Mouse (Mus musculus): Measurements from ENCODE around the gene Gdf5. TPM values are rescaled to one million over a fixed set of nuclear protein-coding genes. Genes with fewer than 3 reads are reported as not detected.
"Not testable (repeated sequence)": the region's sequence is repeated elsewhere in the genome, so short reads cannot be mapped to it uniquely, and the experiment has no call there.

Gdf5 gene
- total RNA-seq, 2 experiments from 2014 or later: not detected

DNA sequence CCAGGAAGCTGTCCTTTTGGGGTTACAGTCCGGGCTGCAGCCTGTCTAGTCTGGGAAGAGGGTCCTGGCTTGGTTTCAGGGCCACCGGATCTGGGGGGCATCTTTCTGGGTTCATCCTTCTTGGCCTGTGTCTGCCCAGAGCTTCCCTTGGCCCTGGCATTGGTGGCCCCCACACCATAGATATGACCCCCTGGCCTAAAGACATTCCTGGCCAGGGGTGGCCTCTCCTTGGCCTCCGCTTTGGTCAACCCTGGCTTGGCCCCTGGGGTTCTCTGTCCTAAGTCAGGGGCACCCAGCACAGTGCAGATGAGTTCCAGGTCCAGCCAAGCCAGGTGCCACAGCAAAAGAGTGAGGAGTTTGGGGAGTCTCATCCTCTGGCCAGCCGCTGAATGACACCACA, 482 bp downstream of the Gdf5 start:
- intact Hi-C loops (cut with DNase I; ENCODE audit: low total_unique reads): no loop called here
- DNase-seq: no peak

GRCm38 (mm10) chr2:155943463-155943862, 1.7 kb downstream of the Gdf5 start:
- no peak for DNase-seq
- intact Hi-C loops (cut with DNase I; ENCODE audit: low total_unique reads): no loop called here

DNA sequence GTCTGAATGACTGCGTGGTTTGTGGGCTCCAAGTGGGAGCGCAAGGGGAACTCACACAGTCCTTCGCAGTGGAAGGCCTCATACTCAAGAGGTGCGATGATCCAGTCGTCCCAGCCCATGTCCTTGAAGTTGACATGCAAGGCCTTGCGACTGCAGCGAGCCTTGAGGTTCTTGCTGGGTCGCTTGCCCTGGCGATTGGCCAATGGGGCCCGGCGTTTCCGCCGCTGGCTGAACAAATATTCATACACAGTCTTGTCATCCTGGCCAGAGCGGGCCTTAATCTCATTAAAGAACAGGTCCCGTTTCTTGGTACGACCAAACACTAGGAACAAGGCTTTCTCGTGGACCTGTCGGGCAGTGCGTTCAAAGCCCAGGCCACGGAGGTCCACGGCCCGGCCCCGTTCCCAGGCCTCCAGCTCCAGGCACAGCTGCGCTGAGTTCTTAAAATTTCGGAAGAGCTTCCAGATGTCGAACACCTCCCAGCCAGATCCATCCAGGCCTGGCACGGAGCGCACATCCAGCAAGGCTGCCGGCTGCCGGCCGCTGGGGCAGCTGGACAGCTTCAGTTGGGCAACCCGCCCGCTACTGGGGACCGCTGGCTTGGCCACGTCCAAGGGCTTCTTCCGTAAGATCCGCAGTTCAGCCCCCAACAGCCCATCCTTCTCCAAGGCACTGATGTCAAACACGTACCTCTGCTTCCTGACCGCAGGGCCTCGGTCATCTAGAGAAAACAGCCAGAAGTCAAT, 3.3 kb downstream of the Gdf5 start:
- DNase-seq: peak; percentile 79
- intact Hi-C loops (cut with DNase I; ENCODE audit: low total_unique reads): no loop called here

GRCm38 (mm10) chr2:155940681-155941080, 4.5 kb downstream of the Gdf5 start, which contains the start of gene Gm15557:
Gm15557 (plus strand) TSS chr2:155940728.
- intact Hi-C loops (cut with DNase I; ENCODE audit: low total_unique reads): no loop called here

GRCm38 (mm10) chr2:155939897-155940529, 5.2 kb downstream of the Gdf5 start:
- intact Hi-C loops (cut with DNase I; ENCODE audit: low total_unique reads): no loop called here
- no peak for DNase-seq

More at GRCm38 (mm10) chr2:155940681-155941080, 4.5 kb downstream of the Gdf5 start, which contains the start of gene Gm15557:
- no peak for DNase-seq

DNA sequence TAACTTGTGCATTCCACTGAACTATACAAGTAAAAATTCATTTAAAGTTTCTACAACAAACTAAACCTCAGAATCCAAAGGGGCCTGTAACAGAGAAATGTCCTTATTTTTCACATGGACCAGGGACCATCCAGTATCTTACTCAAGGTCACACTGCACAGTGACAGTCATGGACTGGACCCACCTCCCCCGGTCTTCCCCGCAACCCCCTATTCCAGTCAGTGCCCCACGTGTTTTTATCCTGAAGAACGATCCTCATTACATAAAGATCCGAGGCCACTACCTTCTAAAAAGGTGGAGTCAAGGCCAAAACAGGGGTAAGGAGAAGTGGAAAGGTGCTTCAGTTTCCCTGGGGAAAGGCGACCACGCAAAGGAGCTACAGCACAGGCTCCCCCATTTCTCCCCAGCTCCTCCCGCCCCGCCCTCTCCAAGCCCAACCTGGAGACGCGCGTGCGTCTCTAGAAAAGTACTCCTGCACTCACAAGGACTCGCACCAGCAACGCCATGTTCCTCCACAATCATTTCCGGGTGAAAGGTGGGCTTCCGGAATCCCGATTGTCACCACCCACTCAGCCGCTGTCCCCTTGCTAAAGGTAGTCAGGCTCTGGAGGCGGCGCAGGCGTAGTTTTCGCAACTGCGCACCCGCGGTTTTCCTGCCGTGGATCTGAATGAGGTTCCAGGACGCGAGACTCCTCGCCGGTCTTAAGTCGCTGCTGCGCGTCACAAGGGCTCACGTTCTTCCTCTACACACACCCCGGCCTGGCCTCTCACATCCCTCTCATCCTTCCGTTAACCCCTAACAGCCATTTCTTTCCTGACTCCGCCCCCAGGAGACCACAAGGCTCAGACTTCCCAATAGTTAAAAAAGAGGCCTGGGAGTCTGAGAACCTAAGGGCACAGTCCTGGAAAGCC, 15.4 kb downstream of the Gdf5 start, which contains the start of gene Uqcc1:
TSS of gene Uqcc1 (minus strand) at position 780 of the 912 bp plus-strand sequence.
- intact Hi-C loops (cut with DNase I; ENCODE audit: low total_unique reads): no loop called here

GRCm38 (mm10) chr2:155928711-155929345, 16.3 kb downstream of the Gdf5 start:
- intact Hi-C loops (cut with DNase I; ENCODE audit: low total_unique reads): no loop called here
- no peak for DNase-seq

More for the DNA sequence above, 15.4 kb downstream of the Gdf5 start, which contains the start of gene Uqcc1:
- peak; percentile 90 for DNase-seq

DNA sequence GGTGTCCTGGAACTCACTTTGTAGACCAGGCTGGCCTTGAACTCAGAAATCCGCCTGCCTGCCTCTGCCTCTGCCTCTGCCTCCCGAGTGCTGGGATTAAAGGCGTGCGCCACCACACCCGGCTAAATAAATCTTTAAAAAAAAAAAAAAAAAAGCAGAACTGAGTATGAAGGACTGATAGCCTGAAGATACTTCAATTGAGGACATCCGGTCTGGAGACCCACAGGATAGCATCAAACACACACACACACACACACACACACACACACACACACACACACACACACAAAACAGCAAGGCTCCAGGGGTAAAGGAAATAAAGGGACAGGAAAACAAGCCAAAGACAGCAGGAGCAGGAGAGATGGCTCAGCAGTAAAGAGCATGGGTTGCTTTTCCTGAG, 20.0 kb downstream of the Gdf5 start:
- intact Hi-C loops (cut with DNase I; ENCODE audit: low total_unique reads); DNase-seq: not testable (repeated sequence)

DNA sequence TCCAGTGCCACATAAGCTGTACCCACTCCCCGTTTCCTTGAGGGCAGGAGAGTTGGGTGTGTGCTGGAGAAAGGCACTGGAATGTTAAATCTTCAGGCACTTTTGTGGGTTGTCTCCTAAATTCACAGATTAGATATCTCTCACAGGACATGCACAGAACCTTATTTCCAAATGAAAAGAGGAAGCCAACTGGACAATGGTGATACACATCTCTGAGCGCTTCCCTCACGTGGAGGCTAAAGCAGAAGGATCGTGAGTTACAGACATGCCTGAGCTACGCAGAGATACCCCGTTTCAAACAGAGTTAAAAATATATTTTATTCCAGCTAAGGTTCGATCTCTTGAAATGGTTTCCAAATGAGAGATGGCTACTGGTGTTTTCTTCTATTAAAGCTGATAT, 22.0 kb downstream of the Gdf5 start:
- intact Hi-C loops (cut with DNase I; ENCODE audit: low total_unique reads): no loop called here
- no peak for DNase-seq

DNA sequence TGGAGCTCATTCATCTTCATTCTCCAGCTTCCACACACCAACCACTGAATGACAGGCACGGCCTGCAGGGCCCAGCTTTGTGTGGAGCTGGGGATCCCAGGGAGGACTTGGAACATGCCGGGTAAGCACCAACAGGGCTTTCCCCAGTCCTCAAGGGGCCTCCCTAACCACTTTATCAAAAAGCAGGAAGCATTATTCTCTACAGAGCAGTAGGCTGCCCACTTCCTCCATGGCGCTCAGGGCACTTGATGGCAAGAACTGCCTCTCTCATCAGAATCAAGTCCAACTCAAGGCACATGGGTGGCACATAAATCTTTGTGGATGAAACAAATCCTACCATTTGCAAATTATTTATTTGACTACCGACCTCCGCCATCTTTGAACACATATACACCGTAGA, 30.5 kb downstream of the Gdf5 start:
- no peak for DNase-seq
- intact Hi-C loops (cut with DNase I; ENCODE audit: low total_unique reads): no loop called here

GRCm38 (mm10) chr2:155903632-155904008, 41.5 kb downstream of the Gdf5 start:
- intact Hi-C loops (cut with DNase I; ENCODE audit: low total_unique reads): no loop called here
- no peak for DNase-seq

DNA sequence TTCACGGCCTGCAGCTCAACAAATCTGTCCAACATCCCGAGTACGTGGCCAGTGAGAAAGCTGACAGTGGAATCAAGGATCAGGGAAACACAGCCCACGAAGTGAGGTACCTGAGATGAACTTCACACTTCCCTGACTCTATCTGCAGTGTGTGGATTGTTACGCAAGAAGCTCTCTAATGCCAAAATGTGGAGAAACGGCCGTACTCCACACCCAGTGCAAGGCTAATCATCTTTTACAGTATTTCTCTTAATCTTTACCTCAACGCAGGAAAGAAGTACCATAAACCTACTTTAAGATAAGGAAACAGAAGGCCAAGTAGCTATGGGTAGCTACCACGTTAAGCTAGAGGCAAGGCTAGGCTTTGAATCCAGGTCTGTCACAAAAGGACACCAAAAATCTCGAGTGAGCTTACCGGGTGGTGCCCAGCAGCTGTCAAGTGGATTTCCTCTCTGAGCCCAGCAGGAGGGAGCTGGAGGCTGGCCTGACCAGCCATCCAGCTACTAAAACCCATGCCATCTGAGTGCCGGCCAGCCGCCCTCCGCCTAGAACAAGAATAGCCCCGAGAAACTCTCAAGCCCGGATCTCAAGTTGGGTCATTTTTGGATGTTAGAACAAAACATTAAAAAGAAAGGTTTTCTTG, 42.1 kb downstream of the Gdf5 start:
- peak; percentile 60 for DNase-seq
- intact Hi-C loops (cut with DNase I; ENCODE audit: low total_unique reads): no loop called here

GRCm38 (mm10) chr2:155895046-155895735, 50.0 kb downstream of the Gdf5 start:
- DNase-seq: no peak
- intact Hi-C loops (cut with DNase I; ENCODE audit: low total_unique reads): no loop called here

- intact Hi-C loops (cut with DNase I; ENCODE audit: low total_unique reads): no loop called here
- DNase-seq: no peak
These were observed 50.7 kb downstream of the Gdf5 start for GRCm38 (mm10) chr2:155894307-155895045.

Measured in gastrocnemius, postnatal 14 days (tissue).